Mouse (Mus musculus): ENCODE data around the gene St3gal6. TPM values are rescaled to one million over a fixed set of nuclear protein-coding genes. Genes with fewer than 3 reads are reported as not detected.

Gene St3gal6
- polyA plus RNA-seq, 1 experiment from 2014 or later: 9.7 TPM

DNA sequence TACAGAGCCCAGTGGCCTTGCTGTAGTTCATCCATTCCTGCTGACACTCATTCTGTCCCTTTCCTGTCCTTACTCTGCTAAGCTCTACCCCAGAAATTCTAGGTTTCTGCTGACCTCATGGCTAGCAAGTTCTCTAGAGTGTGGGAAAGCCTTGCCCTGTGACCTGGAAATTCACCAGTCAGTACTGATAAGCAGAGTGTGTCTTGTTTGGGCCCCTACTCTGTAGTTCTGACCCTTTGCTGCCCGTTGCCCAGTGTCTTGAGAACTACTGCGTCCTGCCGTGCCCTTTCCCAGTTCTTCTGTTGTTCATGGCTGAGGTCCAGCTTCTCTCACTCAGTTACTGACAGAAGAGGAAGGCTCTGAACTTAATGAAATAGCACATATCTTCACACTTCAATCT lies 70.9 kb downstream of the St3gal6 start:
- 74% methylated on average over 3 of the region's 3 CpGs for WGBS
- Histone ChIP-seq H3K4me3 (ENCODE audit: low read depth, low read length) (no peak overlapping the region), H3K27me3 (ENCODE audit: control insufficient read depth, insufficient read depth, low read length) (no peaks in the 10 kb centered on the region), H3K36me3 (ENCODE audit: control insufficient read depth, insufficient read depth, low read length) (peaks cover 7% of the 10 kb centered on the region; the same call in 1 of the 2 replicates), H3K9me3 (ENCODE audit: control insufficient read depth, low read depth, low read length) (no peaks in the 10 kb centered on the region), H3K4me1 (ENCODE audit: control insufficient read depth, insufficient read depth, low read length) (no peaks in the 10 kb centered on the region), H3K27ac (ENCODE audit: low read length) (no peak overlapping the region), H3K9ac (replicated peaks; ENCODE audit: low read depth, low read length) (no peak overlapping the region), H3K4me2 (replicated peaks; ENCODE audit: low read depth, low read length) (no peak overlapping the region)
- ATAC-seq (ENCODE audit: insufficient number of reproducible peaks, insufficient read depth, low FRiP score, low read depth): no peak

- peaks cover 12% of the 10 kb centered on the region; the same call in 1 of the 2 replicates for H3K36me3 ChIP-seq (ENCODE audit: control insufficient read depth, insufficient read depth, low read length)
- no peak overlapping the region for H3K27ac ChIP-seq (ENCODE audit: low read length)
- no peak overlapping the region for H3K4me3 ChIP-seq (ENCODE audit: low read depth, low read length)
- H3K4me1 ChIP-seq (ENCODE audit: control insufficient read depth, insufficient read depth, low read length): no peaks in the 10 kb centered on the region
- WGBS: 93% methylated on average over 5 of the region's 5 CpGs
- no peak for ATAC-seq (ENCODE audit: insufficient number of reproducible peaks, insufficient read depth, low FRiP score, low read depth)
- no peak overlapping the region for H3K4me2 ChIP-seq (replicated peaks; ENCODE audit: low read depth, low read length)
- no peaks in the 10 kb centered on the region for H3K27me3 ChIP-seq (ENCODE audit: control insufficient read depth, insufficient read depth, low read length)
- H3K9me3 ChIP-seq (ENCODE audit: control insufficient read depth, low read depth, low read length): no peaks in the 10 kb centered on the region
- no peak overlapping the region for H3K9ac ChIP-seq (replicated peaks; ENCODE audit: low read depth, low read length)
Measured at GRCm38 (mm10) chr16:58451647-58452046, 72.4 kb downstream of the St3gal6 start.

- H3K4me2 ChIP-seq (replicated peaks; ENCODE audit: low read depth, low read length): no peak overlapping the region
- ATAC-seq (ENCODE audit: insufficient number of reproducible peaks, insufficient read depth, low FRiP score, low read depth): no peak
- no peak overlapping the region for H3K27ac ChIP-seq (ENCODE audit: low read length)
- H3K36me3 ChIP-seq (ENCODE audit: control insufficient read depth, insufficient read depth, low read length): peaks cover 13% of the 10 kb centered on the region; the same call in 1 of the 2 replicates
- H3K4me3 ChIP-seq (ENCODE audit: low read depth, low read length): no peak overlapping the region
- WGBS: 75% methylated on average over 6 of the region's 6 CpGs
- H3K4me1 ChIP-seq (ENCODE audit: control insufficient read depth, insufficient read depth, low read length): no peaks in the 10 kb centered on the region
- H3K9ac ChIP-seq (replicated peaks; ENCODE audit: low read depth, low read length): no peak overlapping the region
- H3K9me3 ChIP-seq (ENCODE audit: control insufficient read depth, low read depth, low read length): no peaks in the 10 kb centered on the region
- no peaks in the 10 kb centered on the region for H3K27me3 ChIP-seq (ENCODE audit: control insufficient read depth, insufficient read depth, low read length)
Measured at GRCm38 (mm10) chr16:58450648-58451047, 73.4 kb downstream of the St3gal6 start.

- no peaks in the 10 kb centered on the region for H3K9me3 ChIP-seq (ENCODE audit: control insufficient read depth, low read depth, low read length)
- no peak overlapping the region for H3K27ac ChIP-seq (ENCODE audit: low read length)
- no peak overlapping the region for H3K9ac ChIP-seq (replicated peaks; ENCODE audit: low read depth, low read length)
- no peak overlapping the region for H3K4me3 ChIP-seq (ENCODE audit: low read depth, low read length)
- whole genome bisulfite sequencing: 87% methylated on average over 4 of the region's 4 CpGs
- no peak for ATAC-seq (ENCODE audit: insufficient number of reproducible peaks, insufficient read depth, low FRiP score, low read depth)
- H3K27me3 ChIP-seq (ENCODE audit: control insufficient read depth, insufficient read depth, low read length): no peaks in the 10 kb centered on the region
- peaks cover 17% of the 10 kb centered on the region; the same call in 1 of the 2 replicates for H3K36me3 ChIP-seq (ENCODE audit: control insufficient read depth, insufficient read depth, low read length)
- no peak overlapping the region for H3K4me2 ChIP-seq (replicated peaks; ENCODE audit: low read depth, low read length)
- H3K4me1 ChIP-seq (ENCODE audit: control insufficient read depth, insufficient read depth, low read length): no peaks in the 10 kb centered on the region
Measured at GRCm38 (mm10) chr16:58449073-58449472, 75.0 kb downstream of the St3gal6 start.

DNA sequence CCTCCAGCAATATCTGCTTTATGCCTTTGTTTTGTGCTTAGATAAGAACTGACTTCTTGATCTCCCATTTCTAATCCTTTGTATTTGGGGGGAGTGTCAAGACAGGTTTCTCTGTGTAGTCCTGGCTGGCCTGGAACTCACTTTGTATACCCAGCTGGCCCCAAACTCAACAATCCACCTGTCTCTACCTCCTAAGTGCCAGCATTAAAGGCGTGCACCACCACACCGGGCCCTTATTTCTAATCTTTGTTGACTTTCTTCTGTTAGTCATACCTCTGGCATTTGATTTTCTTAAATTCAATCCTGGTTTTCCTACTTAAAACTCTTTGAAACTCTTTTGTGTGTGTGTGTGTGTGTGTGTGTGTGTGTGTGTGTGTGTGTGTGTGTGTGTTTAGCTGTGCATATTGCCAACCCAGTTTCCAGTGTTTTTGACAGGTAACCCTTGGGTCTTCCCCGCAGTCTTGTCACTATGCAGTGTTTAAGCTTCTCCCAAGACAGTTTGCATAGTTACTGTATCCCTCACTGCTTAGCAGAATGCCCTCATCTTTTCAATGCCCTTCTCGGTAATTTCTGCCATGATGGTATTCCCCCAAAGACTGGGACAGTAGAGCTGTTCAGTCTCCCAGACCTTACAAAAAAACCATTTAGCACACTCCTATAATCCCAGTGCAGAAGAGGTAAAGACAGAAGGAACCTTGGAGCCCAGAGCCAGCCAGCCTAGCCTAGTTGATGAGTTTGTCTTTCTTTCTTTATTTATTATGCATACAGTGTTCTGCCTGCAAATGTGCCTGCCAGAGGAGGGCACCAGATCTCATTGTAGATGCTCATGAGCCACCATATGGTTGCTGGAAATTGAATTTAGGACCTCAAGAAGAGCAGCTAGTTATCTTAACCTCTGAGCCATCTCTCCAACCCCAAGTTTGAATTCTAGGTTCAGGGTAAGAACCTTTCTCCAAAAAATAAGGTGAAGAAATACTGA lies 77.5 kb downstream of the St3gal6 start:
- Histone ChIP-seq H3K27me3 (ENCODE audit: control insufficient read depth, insufficient read depth, low read length) (no peaks in the 10 kb centered on the region), H3K4me1 (ENCODE audit: control insufficient read depth, insufficient read depth, low read length) (no peaks in the 10 kb centered on the region), H3K4me3 (ENCODE audit: low read depth, low read length) (no peak overlapping the region), H3K9ac (replicated peaks; ENCODE audit: low read depth, low read length) (no peak overlapping the region), H3K36me3 (ENCODE audit: control insufficient read depth, insufficient read depth, low read length) (peaks cover 19% of the 10 kb centered on the region; the same call in 1 of the 2 replicates), H3K27ac (ENCODE audit: low read length) (no peak overlapping the region), H3K9me3 (ENCODE audit: control insufficient read depth, low read depth, low read length) (no peaks in the 10 kb centered on the region), H3K4me2 (replicated peaks; ENCODE audit: low read depth, low read length) (no peak overlapping the region)
- WGBS: 77% methylated on average over 4 of the region's 4 CpGs
- ATAC-seq (ENCODE audit: insufficient number of reproducible peaks, insufficient read depth, low FRiP score, low read depth): peak; percentile 90

DNA sequence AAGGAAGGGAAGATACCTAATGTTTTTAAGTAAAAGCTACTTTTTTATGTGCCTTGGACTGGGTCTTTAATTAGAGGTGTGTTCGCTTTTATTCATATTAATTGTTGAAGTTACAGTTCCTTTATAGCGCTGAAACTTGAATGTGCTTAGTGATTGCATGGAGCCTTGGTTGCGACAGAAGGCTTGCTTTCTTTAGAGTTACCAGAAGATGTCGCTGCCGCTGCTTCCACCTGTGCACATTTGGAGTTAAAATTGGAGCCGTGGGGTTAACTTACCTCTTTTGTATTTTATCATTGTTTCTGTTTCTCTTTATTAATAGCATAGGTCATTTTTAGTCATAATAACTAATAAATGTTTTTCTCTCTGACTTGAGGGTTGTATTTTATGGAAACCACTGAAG lies 79.3 kb downstream of the St3gal6 start:
- H3K4me3 ChIP-seq (ENCODE audit: low read depth, low read length): no peak overlapping the region
- no peak overlapping the region for H3K4me2 ChIP-seq (replicated peaks; ENCODE audit: low read depth, low read length)
- peaks cover 12% of the 10 kb centered on the region; the same call in 1 of the 2 replicates for H3K36me3 ChIP-seq (ENCODE audit: control insufficient read depth, insufficient read depth, low read length)
- no peak overlapping the region for H3K27ac ChIP-seq (ENCODE audit: low read length)
- H3K27me3 ChIP-seq (ENCODE audit: control insufficient read depth, insufficient read depth, low read length): no peaks in the 10 kb centered on the region
- H3K4me1 ChIP-seq (ENCODE audit: control insufficient read depth, insufficient read depth, low read length): no peaks in the 10 kb centered on the region
- 69% methylated on average over 6 of the region's 6 CpGs for WGBS
- H3K9ac ChIP-seq (replicated peaks; ENCODE audit: low read depth, low read length): no peak overlapping the region
- no peaks in the 10 kb centered on the region for H3K9me3 ChIP-seq (ENCODE audit: control insufficient read depth, low read depth, low read length)
- ATAC-seq (ENCODE audit: insufficient number of reproducible peaks, insufficient read depth, low FRiP score, low read depth): no peak

GRCm38 (mm10) chr16:58432384-58432783 lies 91.7 kb downstream of the St3gal6 start:
- no peaks in the 10 kb centered on the region for H3K4me1 ChIP-seq (ENCODE audit: control insufficient read depth, insufficient read depth, low read length)
- no peak overlapping the region for H3K4me2 ChIP-seq (replicated peaks; ENCODE audit: low read depth, low read length)
- H3K36me3 ChIP-seq (ENCODE audit: control insufficient read depth, insufficient read depth, low read length): peaks cover 7% of the 10 kb centered on the region
- no peak overlapping the region for H3K27ac ChIP-seq (ENCODE audit: low read length)
- H3K27me3 ChIP-seq (ENCODE audit: control insufficient read depth, insufficient read depth, low read length): no peaks in the 10 kb centered on the region
- 90% methylated on average over 1 of the region's 1 CpGs for WGBS
- H3K4me3 ChIP-seq (ENCODE audit: low read depth, low read length): no peak overlapping the region
- no peaks in the 10 kb centered on the region for H3K9me3 ChIP-seq (ENCODE audit: control insufficient read depth, low read depth, low read length)
- no peak overlapping the region for H3K9ac ChIP-seq (replicated peaks; ENCODE audit: low read depth, low read length)
- ATAC-seq (ENCODE audit: insufficient number of reproducible peaks, insufficient read depth, low FRiP score, low read depth): no peak

GRCm38 (mm10) chr16:58430246-58430645 lies 93.8 kb downstream of the St3gal6 start:
- no peaks in the 10 kb centered on the region for H3K9me3 ChIP-seq (ENCODE audit: control insufficient read depth, low read depth, low read length)
- ATAC-seq (ENCODE audit: insufficient number of reproducible peaks, insufficient read depth, low FRiP score, low read depth): no peak
- WGBS: 71% methylated on average over 7 of the region's 7 CpGs
- no peaks in the 10 kb centered on the region for H3K27me3 ChIP-seq (ENCODE audit: control insufficient read depth, insufficient read depth, low read length)
- H3K9ac ChIP-seq (replicated peaks; ENCODE audit: low read depth, low read length): no peak overlapping the region
- H3K36me3 ChIP-seq (ENCODE audit: control insufficient read depth, insufficient read depth, low read length): no peaks in the 10 kb centered on the region
- H3K4me1 ChIP-seq (ENCODE audit: control insufficient read depth, insufficient read depth, low read length): no peaks in the 10 kb centered on the region
- no peak overlapping the region for H3K4me3 ChIP-seq (ENCODE audit: low read depth, low read length)
- no peak overlapping the region for H3K4me2 ChIP-seq (replicated peaks; ENCODE audit: low read depth, low read length)
- H3K27ac ChIP-seq (ENCODE audit: low read length): no peak overlapping the region
